Mouse (Mus musculus) stomach, embryonic 16.5 days (tissue): ENCODE data around the gene Tnfrsf9. TPM values are rescaled to one million over a fixed set of nuclear protein-coding genes. Genes with fewer than 3 reads are reported as not detected.

Experiments
- ATAC-seq: fragments of 200-750 bp; cut with Nextera tagmentation; 2 replicates; pipeline ENCODE4 v1.8.0; 2017; ENCODE audit warnings: moderate number of reproducible peaks, moderate TSS enrichment; ENCODE audit not compliant: insufficient read depth, low FRiP score
- H3K27ac ChIP-seq: fragments of 300-500 bp; sonication (generic); 2 replicates; pipeline ENCODE4 v1.5.1; 2014; ENCODE audit warnings: low read length
- H3K27me3 ChIP-seq: fragments of 300-500 bp; sonication (generic); 2 replicates; pipeline ENCODE4 v1.6.1; 2014; ENCODE audit warnings: low read length, control low read depth, mixed read lengths; ENCODE audit not compliant: control insufficient read depth, insufficient read depth
- H3K36me3 ChIP-seq: fragments of 300-500 bp; sonication (generic); 2 replicates; pipeline ENCODE4 v1.6.1; 2014; ENCODE audit warnings: low read length; ENCODE audit not compliant: control insufficient read depth, insufficient read depth
- H3K4me1 ChIP-seq: fragments of 300-500 bp; sonication (generic); 2 replicates; pipeline ENCODE4 v1.6.1; 2014; ENCODE audit warnings: low read length, control low read depth, mixed read lengths; ENCODE audit not compliant: control insufficient read depth, insufficient read depth
- H3K4me2 ChIP-seq: fragments of 300-500 bp; sonication (generic); 2 replicates; pipeline ENCODE4 v1.6.1; 2014; ENCODE audit warnings: low read depth, low read length, mixed read lengths
- H3K4me3 ChIP-seq: fragments of 300-500 bp; sonication (generic); replicated peaks from 2 replicates; pipeline ENCODE4 v1.5.1; 2014; ENCODE audit warnings: mild to moderate bottlenecking, low read length
- H3K9ac ChIP-seq: fragments of 300-500 bp; sonication (generic); 2 replicates; pipeline ENCODE4 v1.6.1; 2014; ENCODE audit warnings: low read length
- H3K9me3 ChIP-seq: fragments of 300-500 bp; sonication (generic); replicated peaks from 2 replicates; pipeline ENCODE4 v1.6.1; 2016; ENCODE audit warnings: low read length, control low read depth; ENCODE audit not compliant: control insufficient read depth
- WGBS: fragments of 180-500 bp; shearing (Covaris S2); extraction: QIAGEN DNeasy Blood & Tissue Kit; methylation state at CpG from one replicate; pipeline ENCODE4 v1.1.7; 2014; 5-methylcytosine and 5-hydroxymethylcytosine counted together
- polyA plus RNA-seq: library from polyadenylated mRNA; unstranded; fragments of >200 nt; fragmentation: Nextera tagmentation; extraction: Ambion mirVana; gene quantifications from 2 replicates; pipeline ENCODE4 v1.2.1, GENCODE M21; 2015

The Tnfrsf9 gene
- polyA plus RNA-seq, 1 experiment from 2014 or later = 0.84 TPM

GRCm38 (mm10) chr4:150915181-150915906 is 982 bp downstream of the Tnfrsf9 start:
- ATAC-seq = no peak
- peak overlapping the region; percentile 89 for H3K9ac ChIP-seq
- no peaks in the 10 kb centered on the region for H3K9me3 ChIP-seq
- peaks cover 20% of the 10 kb centered on the region for H3K4me1 ChIP-seq
- no peaks in the 10 kb centered on the region for H3K36me3 ChIP-seq
- H3K4me2 ChIP-seq = peak overlapping the region; percentile 83
- WGBS = 41% methylated on average over 10 of the region's 10 CpGs
- no peaks in the 10 kb centered on the region for H3K27me3 ChIP-seq
- H3K4me3 ChIP-seq = peak overlapping the region; percentile 80
- peak overlapping the region; percentile 82 for H3K27ac ChIP-seq

- ATAC-seq = no peak
- no peaks in the 10 kb centered on the region for H3K9me3 ChIP-seq
- no peak overlapping the region for H3K27ac ChIP-seq
- H3K9ac ChIP-seq = no peak overlapping the region
- H3K4me2 ChIP-seq = no peak overlapping the region
- peaks cover 20% of the 10 kb centered on the region for H3K4me1 ChIP-seq
- no peak overlapping the region for H3K4me3 ChIP-seq
- H3K27me3 ChIP-seq = no peaks in the 10 kb centered on the region
- WGBS = 68% methylated on average over 8 of the region's 8 CpGs
- H3K36me3 ChIP-seq = no peaks in the 10 kb centered on the region
Measured at GRCm38 (mm10) chr4:150917336-150918027, 3.1 kb downstream of the Tnfrsf9 start.

- whole genome bisulfite sequencing = 78% methylated on average over 8 of the region's 8 CpGs
- Histone ChIP-seq H3K4me1 (0 out of 2 replicates have a peak, but pooled peaks cover 3% of the 10 kb centered on the region), H3K4me3 (no peak overlapping the region), H3K27me3 (no peaks in the 10 kb centered on the region), H3K9me3 (no peaks in the 10 kb centered on the region), H3K9ac (no peak overlapping the region), H3K27ac (no peak overlapping the region), H3K36me3 (no peaks in the 10 kb centered on the region), H3K4me2 (no peak overlapping the region)
- no peak for ATAC-seq
Measured at GRCm38 (mm10) chr4:150921206-150921605, 6.8 kb downstream of the Tnfrsf9 start.

GRCm38 (mm10) chr4:150924308-150924707 is 9.9 kb downstream of the Tnfrsf9 start:
- Histone ChIP-seq H3K36me3 (no peaks in the 10 kb centered on the region), H3K9me3 (no peaks in the 10 kb centered on the region), H3K9ac (no peak overlapping the region), H3K4me2 (no peak overlapping the region), H3K4me1 (no peaks in the 10 kb centered on the region), H3K27me3 (no peaks in the 10 kb centered on the region), H3K4me3 (no peak overlapping the region), H3K27ac (no peak overlapping the region)
- WGBS = 77% methylated on average over 13 of the region's 13 CpGs
- ATAC-seq = no peak

GRCm38 (mm10) chr4:150924936-150925335 is 10.6 kb downstream of the Tnfrsf9 start:
- no peak overlapping the region for H3K4me3 ChIP-seq
- 83% methylated on average over 6 of the region's 6 CpGs for WGBS
- no peak overlapping the region for H3K9ac ChIP-seq
- H3K4me2 ChIP-seq = no peak overlapping the region
- H3K9me3 ChIP-seq = no peaks in the 10 kb centered on the region
- H3K4me1 ChIP-seq = no peaks in the 10 kb centered on the region
- H3K27ac ChIP-seq = no peak overlapping the region
- H3K27me3 ChIP-seq = no peaks in the 10 kb centered on the region
- ATAC-seq = no peak
- no peaks in the 10 kb centered on the region for H3K36me3 ChIP-seq

GRCm38 (mm10) chr4:150925923-150926322 is 11.6 kb downstream of the Tnfrsf9 start:
- Histone ChIP-seq H3K27ac (no peak overlapping the region), H3K27me3 (no peaks in the 10 kb centered on the region), H3K4me1 (no peaks in the 10 kb centered on the region), H3K4me2 (no peak overlapping the region), H3K36me3 (no peaks in the 10 kb centered on the region), H3K9ac (no peak overlapping the region), H3K9me3 (no peaks in the 10 kb centered on the region), H3K4me3 (no peak overlapping the region)
- no peak for ATAC-seq
- 48% methylated on average over 5 of the region's 5 CpGs for WGBS

GRCm38 (mm10) chr4:150926924-150927705 is 12.8 kb downstream of the Tnfrsf9 start:
- H3K9me3 ChIP-seq = no peaks in the 10 kb centered on the region
- H3K4me3 ChIP-seq = no peak overlapping the region
- no peak overlapping the region for H3K4me2 ChIP-seq
- H3K9ac ChIP-seq = no peak overlapping the region
- no peak overlapping the region for H3K27ac ChIP-seq
- no peaks in the 10 kb centered on the region for H3K36me3 ChIP-seq
- WGBS = 45% methylated on average over 13 of the region's 14 CpGs
- H3K4me1 ChIP-seq = no peaks in the 10 kb centered on the region
- ATAC-seq = no peak
- no peaks in the 10 kb centered on the region for H3K27me3 ChIP-seq

GRCm38 (mm10) chr4:150927789-150928188 is 13.4 kb downstream of the Tnfrsf9 start:
- Histone ChIP-seq H3K4me2 (no peak overlapping the region), H3K9me3 (no peaks in the 10 kb centered on the region), H3K27ac (no peak overlapping the region), H3K27me3 (no peaks in the 10 kb centered on the region), H3K4me1 (no peaks in the 10 kb centered on the region), H3K36me3 (no peaks in the 10 kb centered on the region), H3K9ac (no peak overlapping the region), H3K4me3 (no peak overlapping the region)
- WGBS = 56% methylated on average over 10 of the region's 10 CpGs
- no peak for ATAC-seq

GRCm38 (mm10) chr4:150933503-150933902 is 19.1 kb downstream of the Tnfrsf9 start:
- no peak overlapping the region for H3K4me2 ChIP-seq
- H3K27me3 ChIP-seq = no peaks in the 10 kb centered on the region
- no peaks in the 10 kb centered on the region for H3K9me3 ChIP-seq
- H3K36me3 ChIP-seq = no peaks in the 10 kb centered on the region
- H3K9ac ChIP-seq = no peak overlapping the region
- no peak overlapping the region for H3K27ac ChIP-seq
- ATAC-seq = no peak
- H3K4me3 ChIP-seq = no peak overlapping the region
- WGBS = 64% methylated on average over 1 of the region's 1 CpGs
- no peaks in the 10 kb centered on the region for H3K4me1 ChIP-seq
